ENCODE assay signal across 15 mouse cellular contexts in the genomic region with DNA sequence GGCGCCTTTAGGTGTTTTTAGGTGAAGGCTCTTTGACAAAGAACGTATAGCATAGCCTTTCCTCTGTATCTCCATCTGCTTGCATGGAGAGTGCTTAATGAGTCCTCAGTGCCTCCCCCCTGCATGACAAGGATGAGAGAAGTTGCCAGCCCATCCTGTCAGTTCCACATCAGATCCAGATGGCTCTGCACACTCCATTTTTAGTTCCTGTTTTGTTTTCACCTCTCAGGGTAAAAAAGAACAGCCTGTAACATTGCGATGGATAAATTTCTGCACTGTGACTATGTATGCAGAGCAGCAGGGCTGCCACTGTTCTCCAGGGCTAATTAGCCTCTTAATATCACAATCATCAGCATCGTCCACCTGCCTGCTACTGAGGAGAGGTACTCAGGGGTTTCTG.
DNase-seq lines count a peak whose midpoint lies in the region; ATAC-seq and TF ChIP-seq lines count a peak whose summit lies in the region.
"Had no signal": no experiment of that assay in that cellular context is flagged by ENCODE, and none has a peak within 500 bp of the region (broad histone marks: within the 10 kb centered on the region; RNA-seq: fewer than 3 reads in every experiment).

No protein-coding gene starts in this region.

- H3K9ac ChIP-seq in forebrain, embryonic 16.5 days (replicated peaks; ENCODE audit: low read depth, low read length) = no peak overlapping the region
- H3K9ac ChIP-seq: heart, embryonic 15.5 days; hindbrain, embryonic 15.5 days; stomach, embryonic 15.5 days had no signal

- H3K9me3 ChIP-seq in forebrain, embryonic 16.5 days (ENCODE audit: control insufficient read depth, low read length) = no peaks in the 10 kb centered on the region
- H3K9me3 ChIP-seq: embryonic facial prominence, embryonic 10.5 days; heart, embryonic 15.5 days; hindbrain, embryonic 15.5 days; stomach, embryonic 15.5 days had no signal

- TF ChIP-seq CTCF in cerebellum, adult 2 months (IDR thresholded peaks at IDR 0.05; ENCODE audit: borderline replicate concordance, insufficient read depth, low read depth, low read length) = no peak

- H3K4me3 ChIP-seq in cerebellum, adult 2 months (replicated peaks; ENCODE audit: insufficient read depth, low read depth, low read length) = no peak overlapping the region
- no peak overlapping the region for H3K4me3 ChIP-seq in forebrain, embryonic 16.5 days (replicated peaks; ENCODE audit: low read length)
- H3K4me3 ChIP-seq: embryonic facial prominence, embryonic 10.5 days; heart, embryonic 15.5 days; hindbrain, embryonic 15.5 days; stomach, embryonic 15.5 days had no signal

- no peak overlapping the region for H3K4me2 ChIP-seq in forebrain, embryonic 16.5 days (ENCODE audit: low read length)
- H3K4me2 ChIP-seq: heart, embryonic 15.5 days; hindbrain, embryonic 15.5 days; liver, embryonic 11.5 days; stomach, embryonic 15.5 days had no signal

- H3K36me3 ChIP-seq in forebrain, embryonic 16.5 days (ENCODE audit: control insufficient read depth, insufficient read depth) = no peaks in the 10 kb centered on the region
- H3K36me3 ChIP-seq: embryonic facial prominence, embryonic 10.5 days; heart, embryonic 15.5 days; hindbrain, embryonic 15.5 days; stomach, embryonic 15.5 days had no signal

- H3K27ac ChIP-seq in cerebellum, adult 2 months (ENCODE audit: insufficient read depth, low read length) = no peak overlapping the region
- H3K27ac ChIP-seq in forebrain, embryonic 16.5 days (ENCODE audit: low read length) = peak overlapping the region; percentile 60; the same call in 1 of the 2 replicates
- H3K27ac ChIP-seq: embryonic facial prominence, embryonic 10.5 days; heart, embryonic 15.5 days; hindbrain, embryonic 15.5 days; stomach, embryonic 15.5 days had no signal

- H3K27me3 ChIP-seq in cerebellum, adult 2 months (ENCODE audit: control insufficient read depth, insufficient read depth, low read length) = no peaks in the 10 kb centered on the region
- no peaks in the 10 kb centered on the region for H3K27me3 ChIP-seq in forebrain, embryonic 16.5 days (replicated peaks; ENCODE audit: control insufficient read depth, insufficient read depth, low read length)
- H3K27me3 ChIP-seq: heart, embryonic 15.5 days; hindbrain, embryonic 15.5 days; stomach, embryonic 15.5 days had no signal

- DNase-seq in cerebellum, adult 2 months = peak; percentile 16 to 32
- DNase-seq in layer of hippocampus, adult 9-11 months = peak; percentile 85
- DNase-seq in right cerebral cortex, adult 18-20 months = peak; percentile 81
- no peak for DNase-seq in heart, adult 11 months
- no peak for DNase-seq in thymus, postnatal 4 days
- DNase-seq in gastrocnemius, adult 8-10 months (ENCODE audit: low spot score in 2 of 2) = no peak
- DNase-seq in testis, postnatal 10 days (ENCODE audit: low spot score) = no peak
- DNase-seq: kidney, postnatal 14 days; lung, postnatal 36 days had no signal

- 44% methylated on average over 4 of the region's 4 CpGs for WGBS in cerebellum, adult 2 months
- WGBS in forebrain, embryonic 16.5 days = 43% methylated on average over 4 of the region's 4 CpGs

- ATAC-seq in forebrain, embryonic 16.5 days = peak; percentile 81

- H3K4me1 ChIP-seq in cerebellum, adult 2 months (ENCODE audit: control insufficient read depth, insufficient read depth, low read length) = no peaks in the 10 kb centered on the region; the same call in 1 of the 2 replicates
- H3K4me1 ChIP-seq in forebrain, embryonic 16.5 days (replicated peaks; ENCODE audit: control insufficient read depth, insufficient read depth, low read length) = peaks cover 18% of the 10 kb centered on the region
- H3K4me1 ChIP-seq: embryonic facial prominence, embryonic 10.5 days; heart, embryonic 15.5 days; hindbrain, embryonic 15.5 days; stomach, embryonic 15.5 days had no signal

- TF ChIP-seq POLR2A in cerebellum, adult 2 months (IDR thresholded peaks at IDR 0.05; ENCODE audit: borderline replicate concordance, insufficient read depth, low read length) = no peak

Comparison
In these comparisons a context has a peak if more than half of its experiments do, and no peak if none do; other contexts are left out.
1. DNase-seq: peak in cerebellum, adult 2 months (2 of 2), layer of hippocampus, adult 9-11 months (single experiment) and right cerebral cortex, adult 18-20 months (single experiment); none in heart, adult 11 months (single experiment), thymus, postnatal 4 days (single experiment), gastrocnemius, adult 8-10 months (0 of 2) and testis, postnatal 10 days (single experiment).